Mouse (Mus musculus) splenic B cell, adult 2 months (primary cell): Measurements from ENCODE around the gene Aoah.

Source experiments
- DNase-seq: peaks from one replicate; pipeline ENCODE4 v3.0.0-alpha.2; 2011; ENCODE audit warnings: low read depth, low spot score
- H3K27me3 ChIP-seq: 2 replicates; pipeline ENCODE4 v1.6.1; 2012; ENCODE audit warnings: mild to moderate bottlenecking, low read length, moderate library complexity, mixed read lengths; ENCODE audit not compliant: control insufficient read depth, poor library complexity, insufficient read depth, severe bottlenecking
- H3K36me3 ChIP-seq: 2 replicates; pipeline ENCODE4 v1.6.1; 2012; ENCODE audit warnings: mild to moderate bottlenecking, low read length, moderate library complexity, mixed read lengths; ENCODE audit not compliant: control insufficient read depth, poor library complexity, insufficient read depth, severe bottlenecking

Aoah gene

DNA sequence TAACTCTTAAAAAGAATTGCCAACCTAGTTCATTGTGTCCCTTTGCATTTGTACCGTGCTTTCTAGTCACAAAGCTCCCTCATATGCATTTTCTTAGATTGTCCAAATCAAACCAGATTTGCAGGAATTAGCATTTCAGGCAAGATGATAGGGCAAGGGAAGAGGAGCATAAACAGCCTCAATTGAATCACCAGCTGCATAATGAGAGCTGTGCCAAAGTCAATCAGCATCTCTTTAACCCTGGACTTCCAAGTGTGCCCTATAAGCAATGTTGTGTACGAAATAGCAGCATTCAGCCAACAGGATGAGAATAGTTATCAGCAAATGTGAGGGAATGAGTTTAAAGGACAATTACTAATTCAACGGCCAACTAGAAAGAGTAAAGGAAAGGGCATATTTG is 169.2 kb downstream of the Aoah start:
- no peaks in the 10 kb centered on the region; the same call in 1 of the 2 replicates for H3K27me3 ChIP-seq

DNA sequence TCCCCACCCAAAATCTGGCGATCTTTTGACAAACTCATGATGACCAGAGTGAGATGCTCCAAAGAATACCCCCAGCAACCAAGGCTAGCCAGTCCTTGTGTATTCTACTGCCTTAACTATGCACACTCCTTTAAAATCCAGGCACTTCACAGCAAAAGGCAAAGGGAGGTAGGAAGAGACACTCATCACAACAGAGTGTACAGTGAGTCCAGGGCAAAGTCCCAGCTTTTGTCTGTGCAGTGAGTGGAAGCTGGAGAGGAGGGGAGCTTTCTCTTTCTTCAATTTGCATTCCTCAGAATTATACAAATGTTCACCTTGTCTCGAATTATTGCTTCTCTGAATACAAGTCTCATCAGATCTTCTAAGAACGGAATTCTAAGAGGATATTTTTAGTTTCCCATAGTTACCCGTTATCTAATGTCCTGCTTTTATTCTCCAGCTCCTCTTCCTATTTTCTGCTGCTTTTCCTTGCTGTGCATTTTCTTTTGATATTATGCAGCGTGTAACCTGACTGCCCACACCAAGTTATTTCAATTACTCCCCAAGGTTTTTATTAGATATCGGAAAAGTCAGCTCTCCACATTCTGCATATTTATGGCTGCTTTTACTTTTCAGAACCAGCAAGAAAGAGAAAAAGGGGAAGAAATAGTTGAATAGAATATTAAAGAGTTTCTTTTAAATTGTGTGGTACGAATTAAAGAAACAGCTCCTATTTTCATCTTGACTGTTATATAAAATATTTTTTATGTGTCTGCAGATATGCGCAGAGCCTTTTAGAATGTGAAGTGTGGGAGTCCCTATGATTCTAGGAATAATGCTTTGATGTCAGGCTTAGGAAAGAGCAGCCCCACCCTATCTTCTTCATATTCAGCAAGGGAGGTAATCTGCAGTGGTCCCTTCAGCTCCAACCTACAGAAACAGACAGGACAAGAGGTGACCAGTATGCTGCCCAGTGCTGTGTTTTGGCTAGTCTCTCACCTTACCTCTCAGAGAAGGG is 187.6 kb downstream of the Aoah start:
- no peaks in the 10 kb centered on the region for H3K27me3 ChIP-seq
- no peak for DNase-seq
- H3K36me3 ChIP-seq: no peaks in the 10 kb centered on the region

More for the DNA sequence above, 169.2 kb downstream of the Aoah start:
- no peak for DNase-seq
- H3K36me3 ChIP-seq: no peaks in the 10 kb centered on the region

DNA sequence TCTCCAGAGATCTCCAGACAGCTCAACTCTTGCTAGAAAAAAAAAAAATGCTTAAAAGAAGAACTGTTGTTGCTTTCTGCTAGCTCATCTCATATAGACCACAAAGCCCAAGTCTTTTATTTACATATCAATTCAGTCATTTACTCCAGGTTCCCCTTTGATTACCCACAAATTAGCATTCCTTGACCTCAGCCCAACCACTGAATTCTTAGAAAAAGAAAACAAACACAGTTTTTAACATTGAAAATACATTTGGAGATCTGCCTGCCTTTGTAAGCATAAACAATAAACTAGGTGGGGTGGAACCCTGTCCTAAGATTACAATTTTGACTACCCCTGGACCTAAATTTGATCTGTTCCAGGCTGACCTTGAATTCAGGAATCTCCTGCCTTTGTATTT is 191.6 kb downstream of the Aoah start:
- no peak for DNase-seq
- no peaks in the 10 kb centered on the region for H3K27me3 ChIP-seq
- H3K36me3 ChIP-seq: no peaks in the 10 kb centered on the region

DNA sequence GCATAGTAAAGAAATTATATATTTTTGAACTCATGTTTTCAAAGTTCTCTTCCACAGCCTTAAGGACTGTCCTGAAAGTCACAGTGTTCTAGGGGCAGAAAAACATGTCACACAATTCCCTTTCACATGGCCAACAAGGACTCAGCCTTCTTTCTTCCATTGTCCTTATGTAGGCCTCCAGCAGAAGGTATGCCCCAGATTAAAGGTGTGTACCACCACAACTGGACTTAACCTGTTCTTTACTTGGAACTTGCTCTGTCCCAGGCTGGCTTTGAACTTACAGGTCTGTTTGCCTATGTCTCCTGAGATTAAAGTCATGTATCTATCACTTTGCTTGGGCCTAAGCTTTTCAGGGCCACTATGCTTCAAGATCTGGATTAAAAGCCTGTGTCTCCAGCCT is 192.0 kb downstream of the Aoah start:
- DNase-seq: no peak
- no peaks in the 10 kb centered on the region for H3K36me3 ChIP-seq
- H3K27me3 ChIP-seq: no peaks in the 10 kb centered on the region

DNA sequence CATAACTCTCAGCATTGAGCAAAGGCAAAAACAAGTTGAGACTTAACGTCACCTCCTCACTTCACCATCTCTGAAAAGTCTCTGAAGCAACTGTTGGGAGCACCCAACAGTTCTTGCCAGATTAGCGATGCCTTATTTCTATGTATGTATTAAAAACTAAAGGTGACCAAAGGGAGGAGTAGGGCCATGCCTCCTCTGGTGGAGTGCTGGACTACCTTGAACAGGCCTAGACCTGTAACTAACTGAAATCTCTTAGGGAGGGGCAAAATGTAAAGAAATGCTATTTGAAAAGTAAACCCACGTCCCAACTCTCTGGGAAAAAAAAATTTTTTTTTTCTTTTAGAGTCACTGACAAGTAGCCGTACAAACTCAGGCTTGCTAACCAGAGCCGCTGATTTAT is 211.3 kb downstream of the Aoah start:
- Histone ChIP-seq H3K36me3 (no peaks in the 10 kb centered on the region), H3K27me3 (no peaks in the 10 kb centered on the region)
- no peak for DNase-seq

DNA sequence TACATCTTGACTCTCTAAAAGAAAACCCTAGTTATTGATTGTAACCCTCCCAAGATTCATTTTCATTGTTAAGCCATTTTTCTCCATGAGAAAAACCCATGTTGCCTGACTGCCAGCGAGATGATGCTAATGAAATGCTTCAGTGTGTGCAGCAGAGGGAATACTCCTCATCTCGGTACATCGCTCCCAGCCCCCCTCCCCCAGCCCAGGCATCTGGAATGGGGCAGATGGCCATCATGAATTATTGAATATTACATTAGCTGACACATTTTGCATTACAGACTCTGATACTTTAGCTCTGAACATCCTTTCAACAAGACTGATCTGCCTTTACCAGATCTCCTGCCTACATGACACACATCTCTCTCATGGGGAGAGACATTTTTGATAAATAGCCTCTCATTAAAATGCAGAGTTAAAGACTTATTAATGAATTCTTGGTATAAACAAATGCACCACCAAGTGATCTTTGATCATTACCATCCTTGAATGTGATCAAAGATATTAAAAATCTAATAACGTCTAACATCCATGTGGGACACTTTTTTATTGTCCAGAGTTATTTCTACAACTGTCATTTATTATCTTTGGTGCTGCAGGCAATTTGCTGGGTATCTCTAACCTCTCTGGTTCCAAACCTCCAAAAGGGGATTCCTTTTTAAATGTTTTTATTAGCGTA is 211.9 kb downstream of the Aoah start:
- no peaks in the 10 kb centered on the region for H3K27me3 ChIP-seq
- DNase-seq: no peak
- no peaks in the 10 kb centered on the region for H3K36me3 ChIP-seq

DNA sequence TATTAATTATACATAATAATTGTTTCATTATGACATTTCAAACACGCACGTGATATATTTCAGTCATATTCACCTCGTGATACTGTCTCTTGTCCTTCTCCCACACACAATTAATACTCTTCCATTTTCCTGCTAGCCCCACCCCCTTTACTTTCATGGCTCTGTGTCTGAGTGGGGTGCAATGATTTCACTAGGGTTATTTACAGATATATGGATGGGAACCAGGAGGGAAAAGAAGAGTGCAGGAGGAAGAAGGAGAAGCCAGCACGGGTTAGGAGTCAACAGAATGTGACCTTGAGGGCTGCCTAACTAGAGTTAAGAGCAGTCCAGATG is 212.4 kb downstream of the Aoah start:
- Histone ChIP-seq H3K36me3 (no peaks in the 10 kb centered on the region), H3K27me3 (no peaks in the 10 kb centered on the region)
- DNase-seq: no peak

DNA sequence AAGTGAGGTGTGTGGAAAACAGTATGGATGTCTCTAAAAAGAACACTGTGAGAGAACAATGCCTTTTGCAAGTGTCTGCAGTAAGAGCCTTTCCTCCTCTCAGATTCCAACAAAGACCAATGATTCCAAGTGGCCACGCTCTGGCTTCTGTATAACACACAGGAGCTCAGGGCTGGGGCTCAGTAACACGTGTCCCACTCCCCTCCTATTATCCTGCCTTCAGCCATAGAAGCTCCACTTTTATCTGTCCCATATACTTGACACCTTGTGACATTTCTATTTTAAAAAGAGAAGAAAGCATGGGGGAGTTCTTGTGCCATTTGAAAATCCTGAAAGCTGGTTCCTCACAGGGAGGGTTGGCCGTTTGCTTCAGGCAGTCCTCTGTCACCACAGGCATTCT is 219.7 kb downstream of the Aoah start:
- H3K36me3 ChIP-seq: no peaks in the 10 kb centered on the region
- no peaks in the 10 kb centered on the region for H3K27me3 ChIP-seq
- DNase-seq: no peak

DNA sequence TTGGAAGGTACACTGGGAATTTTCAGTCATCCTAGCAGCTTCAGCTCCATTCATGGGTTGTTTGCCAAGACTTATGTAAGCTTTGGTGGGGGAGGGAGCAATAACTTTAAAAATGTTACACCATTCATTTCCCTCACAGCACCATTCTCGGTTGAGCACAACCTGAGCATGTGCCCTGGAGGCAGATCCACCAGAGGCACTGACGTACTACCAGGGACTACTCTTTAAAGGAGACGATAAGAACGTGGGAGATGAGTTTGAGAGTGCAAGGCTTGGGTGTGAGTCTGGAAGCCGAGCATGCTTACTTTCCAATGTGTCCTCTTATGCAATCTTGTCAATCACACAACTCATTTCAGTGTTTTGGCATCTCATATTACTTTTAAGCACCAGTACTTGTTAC is 230.9 kb downstream of the Aoah start:
- DNase-seq: no peak
- Histone ChIP-seq H3K36me3 (no peaks in the 10 kb centered on the region), H3K27me3 (no peaks in the 10 kb centered on the region)

DNA sequence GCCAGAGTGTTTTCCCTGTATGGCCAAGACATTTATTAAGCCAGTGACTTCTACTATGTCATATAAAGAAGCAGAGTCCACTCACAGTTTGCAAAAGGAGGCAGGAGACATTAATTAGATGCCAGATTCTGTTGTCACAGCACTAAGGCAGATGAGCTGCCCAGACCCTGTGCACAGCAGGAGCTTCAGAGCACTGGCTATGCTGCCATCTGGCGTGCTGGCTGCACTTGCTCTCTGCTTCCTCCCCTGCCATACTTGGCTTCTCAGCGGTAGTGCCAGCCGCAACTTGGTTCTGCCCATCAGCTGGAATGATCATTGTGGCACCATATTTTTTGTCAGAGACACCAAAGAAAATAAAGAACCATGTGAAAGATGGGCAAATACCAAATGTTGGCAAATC is 239.3 kb downstream of the Aoah start:
- Histone ChIP-seq H3K36me3 (no peaks in the 10 kb centered on the region), H3K27me3 (no peaks in the 10 kb centered on the region)
- no peak for DNase-seq

DNA sequence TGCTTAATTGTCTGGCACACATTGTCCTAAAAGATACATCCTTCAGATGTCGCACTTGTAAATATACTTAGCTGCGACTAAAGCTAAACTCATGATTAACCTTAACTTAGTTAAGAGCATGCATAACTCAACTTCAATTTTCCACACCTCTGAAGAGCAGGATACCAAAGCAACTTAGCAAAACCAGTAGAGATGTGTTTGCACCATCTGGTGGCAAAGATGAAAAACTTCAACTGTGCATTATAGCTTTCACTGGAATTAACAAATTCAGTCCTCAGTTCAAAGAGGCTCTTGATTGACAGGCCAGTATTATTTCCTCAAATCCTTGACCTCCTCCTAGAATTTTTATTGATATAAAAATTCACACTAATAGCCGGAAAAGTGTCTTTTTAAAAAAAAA is 241.1 kb downstream of the Aoah start:
- no peaks in the 10 kb centered on the region for H3K36me3 ChIP-seq
- no peaks in the 10 kb centered on the region for H3K27me3 ChIP-seq
- DNase-seq: no peak

DNA sequence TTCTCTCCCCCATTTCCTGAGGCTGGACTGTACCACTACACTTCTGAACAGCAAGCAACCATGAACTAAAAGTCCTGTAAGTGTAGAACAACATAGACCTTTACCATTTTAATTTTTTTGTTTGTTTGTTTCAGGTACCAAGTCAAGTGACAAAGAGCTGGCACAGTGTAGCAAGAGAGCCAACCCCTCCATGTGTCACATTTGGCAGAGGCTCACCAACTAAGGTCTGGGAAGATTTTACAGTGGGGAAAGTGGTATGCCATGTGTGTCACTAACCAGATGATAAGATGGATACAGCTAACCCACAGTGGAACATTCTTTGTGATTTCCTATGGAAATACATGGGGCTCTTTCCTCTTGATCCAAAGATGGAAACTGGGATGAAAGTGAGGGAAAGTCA is 242.1 kb downstream of the Aoah start:
- H3K27me3 ChIP-seq: no peaks in the 10 kb centered on the region
- no peaks in the 10 kb centered on the region for H3K36me3 ChIP-seq
- DNase-seq: no peak

DNA sequence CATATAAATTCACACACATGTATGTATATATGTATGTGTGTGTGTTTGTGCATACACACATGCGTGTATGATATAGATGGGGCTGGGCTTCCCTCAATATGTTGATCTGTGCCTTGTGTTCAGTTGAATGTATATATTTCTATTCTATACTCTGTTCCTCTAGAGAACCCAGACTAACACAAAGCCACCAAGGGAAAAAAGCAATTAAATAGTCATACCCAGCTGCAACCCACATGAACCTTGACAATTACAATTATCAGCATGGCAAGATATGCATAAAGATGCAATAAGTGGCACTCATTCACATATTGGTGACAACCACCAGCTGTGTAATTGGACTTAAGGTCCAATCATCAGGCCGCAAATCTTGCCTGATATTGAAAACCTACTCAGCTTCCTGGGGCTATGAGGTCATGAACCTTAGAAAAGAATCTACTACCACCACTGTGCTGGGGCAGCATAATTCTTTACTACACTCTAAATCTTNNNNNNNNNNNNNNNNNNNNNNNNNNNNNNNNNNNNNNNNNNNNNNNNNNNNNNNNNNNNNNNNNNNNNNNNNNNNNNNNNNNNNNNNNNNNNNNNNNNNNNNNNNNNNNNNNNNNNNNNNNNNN is 246.8 kb downstream of the Aoah start:
- Histone ChIP-seq H3K36me3 (no peaks in the 10 kb centered on the region), H3K27me3 (no peaks in the 10 kb centered on the region)
- no peak for DNase-seq

DNA sequence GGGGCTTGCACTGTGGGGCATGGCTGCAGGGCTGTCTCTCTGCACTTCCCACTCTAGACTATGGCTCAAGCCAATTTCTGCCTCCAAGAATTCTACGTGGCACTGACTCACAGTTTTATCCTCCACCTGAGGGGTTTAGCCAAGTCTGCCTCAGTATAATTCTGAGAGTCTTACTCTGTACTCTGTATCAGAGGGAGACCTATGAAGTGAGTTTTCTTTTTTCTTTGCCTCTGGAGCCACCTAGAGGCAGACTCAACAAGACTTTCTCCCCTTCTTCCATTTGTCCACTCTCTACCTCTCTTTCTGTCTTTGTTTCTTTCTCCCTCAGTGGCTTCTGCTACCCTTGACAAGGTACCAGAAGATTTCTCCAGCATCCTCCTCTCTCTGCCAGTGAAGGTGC is 256.2 kb downstream of the Aoah start:
- H3K27me3 ChIP-seq: no peaks in the 10 kb centered on the region
- DNase-seq: no peak
- H3K36me3 ChIP-seq: no peaks in the 10 kb centered on the region

DNA sequence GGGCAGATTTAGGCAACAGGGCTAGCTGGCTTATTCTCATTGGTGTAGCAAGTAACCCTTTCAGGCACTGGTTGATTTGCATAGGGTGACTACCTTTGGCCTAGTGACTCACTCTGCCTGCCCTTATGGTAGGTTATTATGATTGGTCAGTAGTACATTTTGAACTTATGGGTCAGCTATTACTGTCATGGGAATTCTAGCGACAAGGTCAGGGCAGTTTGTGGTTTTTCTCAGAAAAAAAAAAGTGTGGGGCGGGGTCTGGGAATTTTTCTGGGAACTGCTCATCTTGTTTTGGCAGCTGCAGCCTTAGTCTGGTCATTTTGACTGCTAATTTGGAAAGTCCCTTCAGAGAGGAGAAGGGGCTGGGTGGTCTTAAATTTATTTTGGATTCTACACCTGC is 272.1 kb downstream of the Aoah start:
- DNase-seq: no peak

More for the DNA sequence above, 272.1 kb downstream of the Aoah start:
- H3K27me3 ChIP-seq: no peaks in the 10 kb centered on the region
- no peaks in the 10 kb centered on the region for H3K36me3 ChIP-seq
